Mouse (Mus musculus) liver, postnatal 0 days (tissue): ENCODE measurements around the gene Kras.

Experiments used
- CTCF ChIP-seq: sonication (generic); IDR thresholded peaks from 2 replicates; pipeline ENCODE4 v1.5.1; 2016; ENCODE audit warnings: antibody characterized with exemption, low read depth
- EP300 ChIP-seq: IDR thresholded peaks from 2 replicates; pipeline ENCODE4 v1.6.1; 2016; ENCODE audit warnings: antibody characterized with exemption, low read depth, mild to moderate bottlenecking

- TF ChIP-seq CTCF (no peak), EP300 (no peak)
These were observed 34.2 kb upstream of the Kras start for GRCm38 (mm10) chr6:145284286-145284685.
